Mouse (Mus musculus): ENCODE measurements around the gene Herc4.

Gene Herc4

DNA sequence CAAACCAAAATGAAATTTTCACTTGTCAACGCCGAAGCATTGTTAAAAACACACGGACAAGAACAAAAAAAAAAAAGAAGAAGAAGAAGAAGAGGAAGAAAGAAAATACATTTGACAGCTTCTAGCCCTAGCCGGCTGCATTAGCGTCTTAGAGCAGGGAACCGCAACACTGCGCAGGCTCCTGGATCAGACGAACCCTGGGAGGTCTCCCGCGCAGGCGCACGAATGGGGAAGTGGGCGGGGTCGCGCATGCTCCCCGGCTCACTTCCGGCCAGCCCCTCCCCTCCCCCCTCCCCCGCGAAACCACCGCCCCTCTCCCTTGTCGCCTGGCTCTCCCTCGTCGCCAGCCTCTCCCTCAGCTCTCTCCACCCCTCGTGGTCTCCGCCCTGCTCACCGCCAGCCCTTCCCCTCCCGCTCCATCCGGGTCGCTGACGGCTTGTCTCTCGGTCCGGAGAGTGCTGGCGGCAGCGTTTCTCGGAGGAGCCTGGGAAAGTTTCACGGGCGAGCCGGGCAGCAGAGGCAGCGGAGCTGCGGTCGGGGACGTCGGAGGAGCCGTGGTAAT, at the start of gene Herc4:
TSS of gene Herc4 (plus strand) at position 318 of the 562 bp plus-strand sequence.
- peak; percentile 98 for DNase-seq (ENCODE audit: low read depth, low spot score)

DNA sequence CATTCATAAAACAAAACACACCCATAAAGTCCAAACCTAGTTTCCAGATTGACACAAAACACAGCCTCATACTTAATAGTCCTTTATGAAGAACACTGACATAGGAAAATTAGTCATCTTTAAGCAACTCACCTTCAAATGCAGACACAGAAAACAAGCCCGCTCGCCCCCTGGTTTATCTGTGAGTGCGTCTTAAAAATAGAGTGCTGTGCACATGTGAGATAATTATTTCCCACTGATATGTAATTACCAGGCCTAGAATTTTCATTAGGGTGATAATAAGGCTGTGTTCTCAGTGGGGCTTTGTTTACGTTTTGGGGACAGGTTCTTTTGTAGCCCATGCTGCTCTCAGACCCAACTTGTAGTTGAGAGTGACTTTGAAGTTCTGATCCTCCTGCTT, 44.6 kb upstream of the Herc4 start:
- DNase-seq (ENCODE audit: low read depth, low spot score), result no peak

DNA sequence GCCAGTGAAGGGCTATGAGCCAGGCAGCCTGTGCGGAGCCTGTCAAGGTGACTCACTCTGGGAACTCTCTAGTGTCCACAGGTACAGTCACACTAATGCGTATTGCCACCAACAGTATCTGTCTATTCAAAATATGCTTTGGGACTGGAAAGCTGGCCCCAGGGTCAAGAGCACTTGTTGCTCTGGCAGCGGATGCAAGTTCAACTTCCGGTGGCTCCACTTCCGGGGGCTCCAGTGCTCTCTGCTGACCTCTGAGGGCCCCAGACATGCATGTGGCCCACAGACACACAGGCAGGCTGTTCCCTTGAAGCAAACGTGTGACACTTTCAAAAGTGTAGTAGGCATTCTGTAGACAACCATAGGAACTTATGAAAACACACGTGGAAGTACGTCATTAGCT, 42.1 kb upstream of the Herc4 start:
- DNase-seq (ENCODE audit: low read depth, low spot score), result no peak

DNA sequence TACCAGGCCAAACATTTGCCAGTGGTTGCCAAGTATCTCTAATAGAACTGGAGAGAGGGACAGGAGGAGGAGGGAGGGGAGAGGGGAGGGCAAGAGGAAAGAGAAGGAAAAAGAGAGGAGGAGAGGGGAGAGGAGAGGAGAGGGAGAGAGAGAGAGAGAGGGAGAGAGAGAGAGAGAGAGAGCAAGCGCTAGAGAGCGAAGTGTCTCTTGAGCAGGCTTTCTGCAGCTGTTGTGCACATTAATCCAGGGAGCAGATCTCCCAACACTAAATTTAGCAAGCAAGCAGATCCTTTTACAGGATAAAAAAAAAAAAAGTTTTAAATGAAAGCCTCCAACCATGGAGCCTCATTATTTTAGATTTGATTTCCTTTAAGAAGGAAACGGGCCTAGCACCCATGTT, 40.6 kb upstream of the Herc4 start:
- peak; percentile 52 for DNase-seq (ENCODE audit: low read depth, low spot score)

DNA sequence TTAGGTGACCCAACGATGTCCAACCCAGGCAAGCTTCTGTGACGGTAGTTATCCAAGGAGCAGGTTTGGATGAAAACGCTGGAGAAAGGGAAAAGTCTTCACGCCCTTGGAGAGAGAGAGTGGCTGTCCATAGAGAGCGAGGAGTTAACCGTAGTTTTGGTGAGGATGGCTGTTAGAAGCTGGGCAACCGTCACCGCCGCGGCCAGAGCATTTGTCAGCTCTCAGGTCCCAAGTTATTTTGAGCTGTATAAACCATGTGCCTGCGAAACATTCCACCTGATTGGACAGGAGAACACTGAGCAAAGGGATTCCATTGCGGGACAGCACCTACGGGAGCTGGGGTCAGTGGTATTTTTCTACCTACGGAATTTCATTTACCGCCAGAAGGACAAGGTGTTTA, 39.9 kb upstream of the Herc4 start, which contains the start of gene Mypn:
TSS of gene Mypn (minus strand) at position 225 of the 400 bp plus-strand sequence.
- no peak for DNase-seq (ENCODE audit: low read depth, low spot score)

DNA sequence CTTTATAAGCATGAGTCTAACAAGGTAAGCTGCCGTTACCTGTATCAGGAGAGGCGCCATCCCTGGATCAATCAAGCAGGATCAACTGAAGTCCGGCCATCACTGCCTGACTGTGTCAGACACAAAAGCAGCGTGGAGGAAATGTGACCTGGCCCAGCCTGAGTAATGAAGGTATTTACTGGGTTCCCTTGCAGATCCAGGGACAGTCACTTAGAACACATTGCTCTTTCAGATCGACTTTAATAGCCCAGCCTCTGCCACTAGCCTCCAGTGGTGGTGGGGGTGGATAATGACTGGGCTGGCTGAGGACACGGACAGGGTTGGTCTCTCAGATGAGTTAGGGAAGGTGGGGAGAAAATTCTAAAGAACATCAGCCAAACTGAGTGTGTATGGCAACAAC, 34.7 kb upstream of the Herc4 start:
- DNase-seq (ENCODE audit: low read depth, low spot score), result no peak

DNA sequence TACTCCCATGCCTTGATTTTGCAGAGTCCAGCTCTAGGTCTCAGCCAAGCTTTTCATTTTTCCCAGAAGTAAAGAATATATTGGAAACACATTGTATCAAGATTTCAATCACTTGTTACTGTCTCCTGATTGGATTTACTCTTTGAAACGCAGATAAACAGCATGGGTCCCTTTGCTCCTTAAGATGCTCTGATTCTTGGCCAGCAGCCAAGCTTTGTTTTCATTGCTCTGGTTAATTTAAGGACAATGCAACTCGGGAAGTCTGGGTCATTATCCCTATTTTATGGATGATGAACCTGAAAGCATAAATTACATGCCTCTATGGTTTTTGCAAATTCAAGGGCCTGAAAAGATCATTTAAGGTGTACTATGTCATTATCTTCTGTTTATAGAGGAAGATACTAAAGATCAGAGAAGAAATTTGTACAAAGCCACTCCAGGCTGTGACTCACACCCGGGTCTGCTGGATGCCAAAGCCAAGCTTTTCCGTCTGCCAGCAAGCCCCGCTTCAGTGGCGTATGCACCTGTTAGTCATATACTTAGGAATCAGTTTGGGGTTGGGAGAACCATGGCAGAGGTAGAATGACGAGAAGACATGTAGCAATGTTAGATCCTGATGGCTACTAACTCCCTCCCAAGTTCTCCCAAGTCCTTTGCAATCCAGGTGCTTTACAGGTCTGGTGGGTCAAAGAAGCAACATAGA, 22.4 kb upstream of the Herc4 start:
- DNase-seq (ENCODE audit: low read depth, low spot score), result peak; percentile 69

DNA sequence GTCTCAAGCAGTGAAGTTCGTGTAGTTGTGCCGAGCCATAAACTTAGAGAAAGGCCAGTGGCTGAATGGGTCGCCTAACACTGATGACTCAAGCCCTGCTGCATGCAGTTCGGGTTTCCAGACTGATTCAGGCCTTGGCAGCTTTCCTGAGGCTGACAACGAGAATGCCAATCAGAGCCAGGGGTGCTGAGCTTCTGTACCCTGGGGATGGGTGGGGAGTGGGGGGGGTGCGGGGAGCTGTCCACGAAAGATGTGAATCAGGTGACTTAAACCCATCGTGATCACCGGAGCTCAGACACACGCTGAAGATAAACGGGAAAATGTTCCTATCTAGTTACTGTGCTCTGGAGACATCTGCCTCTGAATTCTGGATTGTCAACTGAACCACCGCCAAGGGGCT, 19.3 kb upstream of the Herc4 start:
- DNase-seq (ENCODE audit: low read depth, low spot score), result peak; percentile 52

DNA sequence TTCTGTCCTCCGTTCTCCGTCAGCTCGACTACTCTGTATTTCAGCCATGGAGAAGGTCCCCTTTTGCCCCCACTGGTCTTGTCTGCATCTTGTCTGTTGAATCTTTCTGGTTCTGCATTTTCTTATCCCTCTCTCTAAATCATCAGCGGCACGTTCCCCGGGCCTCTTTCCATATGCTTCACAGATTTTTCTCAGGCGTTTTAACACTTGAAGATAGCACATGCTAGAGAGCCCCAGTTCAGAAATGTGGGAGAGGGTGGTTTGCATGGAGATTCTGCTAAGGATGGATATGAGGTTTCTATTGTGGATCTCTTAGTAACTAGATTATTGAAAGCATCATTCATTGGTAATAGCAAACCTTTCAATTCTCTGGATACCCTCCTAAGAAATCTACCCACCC, 13.3 kb upstream of the Herc4 start:
- DNase-seq (ENCODE audit: low read depth, low spot score), result peak; percentile 55

DNA sequence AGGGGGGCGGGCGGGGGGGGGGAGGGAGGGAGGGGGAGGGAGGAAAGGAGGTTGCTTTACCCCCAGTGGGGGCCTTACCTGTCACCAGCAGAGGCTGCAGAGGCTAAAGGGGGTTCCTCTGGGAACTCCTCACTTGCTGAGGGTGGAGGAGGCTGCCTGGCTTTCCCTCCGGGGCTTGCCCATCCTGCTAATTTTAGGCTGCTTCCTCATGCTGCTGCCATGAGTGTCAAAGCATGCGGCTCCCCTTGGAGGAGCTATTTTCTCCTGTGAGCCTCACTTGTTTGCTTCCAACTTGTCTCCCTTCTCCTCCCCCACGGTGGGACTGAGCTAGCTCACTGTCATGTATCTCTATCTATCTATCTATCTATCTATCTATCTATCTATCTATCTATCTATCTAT, 12.8 kb upstream of the Herc4 start:
- DNase-seq (ENCODE audit: low read depth, low spot score), result peak; percentile 65

DNA sequence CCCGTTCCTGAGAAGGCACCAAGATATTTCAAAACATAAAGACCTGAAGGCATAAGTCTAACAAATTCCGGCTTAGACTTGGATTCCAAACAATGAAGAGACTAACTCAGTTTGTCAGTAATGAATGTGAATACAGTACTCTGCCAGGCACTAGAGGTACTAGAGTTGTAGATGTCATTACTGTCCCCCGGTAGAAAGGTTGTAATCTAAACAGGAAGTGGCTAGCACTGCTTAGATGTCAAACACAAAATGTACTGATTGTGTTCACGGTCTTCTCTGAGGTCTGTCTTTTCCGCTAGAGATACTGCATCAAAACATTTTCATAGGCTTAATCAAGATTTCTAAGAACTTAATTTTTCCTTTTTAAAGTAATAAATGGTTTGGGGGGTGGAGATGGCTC, 12.0 kb upstream of the Herc4 start:
- no peak for DNase-seq (ENCODE audit: low read depth, low spot score)

DNA sequence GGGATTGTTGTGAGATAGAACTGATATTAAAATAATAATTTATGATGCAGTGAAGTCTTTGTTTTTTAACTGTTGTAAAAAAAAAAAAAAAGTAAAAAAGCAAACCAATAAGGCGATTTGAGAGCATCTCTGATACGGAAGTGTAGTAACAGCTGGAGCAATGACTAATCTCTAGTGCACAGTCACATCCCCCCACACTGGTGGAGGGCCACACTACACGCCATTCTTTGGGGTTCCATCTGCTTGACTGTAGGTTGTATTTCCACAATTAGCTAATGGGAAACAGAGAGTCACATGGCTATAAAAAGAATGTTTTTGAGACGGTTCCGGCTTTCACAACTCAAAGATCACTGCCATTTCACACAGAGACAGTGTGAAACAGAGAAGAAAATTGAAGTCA, 9.5 kb upstream of the Herc4 start:
- DNase-seq (ENCODE audit: low read depth, low spot score), result peak; percentile 82

DNA sequence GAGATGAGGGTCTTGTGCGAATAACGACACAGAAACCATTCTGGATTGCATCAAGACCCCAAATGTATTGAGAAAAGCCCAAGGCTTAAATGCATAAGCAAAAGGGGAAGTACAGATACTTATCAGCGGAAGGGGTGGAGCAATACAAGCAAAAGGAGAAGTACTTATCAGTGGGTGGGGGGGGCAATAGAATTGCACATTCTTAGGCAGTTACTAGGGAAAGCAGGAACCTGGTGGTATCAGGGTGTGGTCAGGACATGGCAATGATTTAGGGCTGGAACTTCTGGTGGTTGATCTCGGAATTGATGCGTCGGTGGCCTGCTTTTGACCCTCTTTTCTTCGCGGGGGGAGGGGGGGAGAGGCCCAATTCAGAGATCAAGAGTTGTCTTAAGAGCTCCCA, 7.7 kb upstream of the Herc4 start:
- DNase-seq (ENCODE audit: low read depth, low spot score), result no peak

DNA sequence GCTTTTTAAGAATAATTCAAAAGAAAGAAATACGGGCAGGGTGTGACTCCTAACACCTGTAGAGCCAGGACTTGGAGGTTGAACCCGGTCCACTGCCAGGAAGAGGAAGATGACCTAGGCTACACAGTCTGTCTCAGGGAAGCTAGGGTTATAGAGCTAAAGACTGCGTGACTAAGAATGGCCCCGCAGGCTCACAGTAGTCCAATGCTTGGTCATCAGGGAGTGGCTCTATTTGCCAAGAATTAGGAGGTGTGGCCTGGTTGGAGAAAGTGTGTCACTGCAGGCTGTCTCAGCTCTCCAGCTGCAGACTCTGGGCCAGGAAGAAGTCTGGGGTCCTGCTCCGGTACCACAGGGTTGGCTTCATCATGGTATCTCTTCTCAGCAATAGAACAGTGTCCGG, 6.9 kb upstream of the Herc4 start:
- no peak for DNase-seq (ENCODE audit: low read depth, low spot score)

DNA sequence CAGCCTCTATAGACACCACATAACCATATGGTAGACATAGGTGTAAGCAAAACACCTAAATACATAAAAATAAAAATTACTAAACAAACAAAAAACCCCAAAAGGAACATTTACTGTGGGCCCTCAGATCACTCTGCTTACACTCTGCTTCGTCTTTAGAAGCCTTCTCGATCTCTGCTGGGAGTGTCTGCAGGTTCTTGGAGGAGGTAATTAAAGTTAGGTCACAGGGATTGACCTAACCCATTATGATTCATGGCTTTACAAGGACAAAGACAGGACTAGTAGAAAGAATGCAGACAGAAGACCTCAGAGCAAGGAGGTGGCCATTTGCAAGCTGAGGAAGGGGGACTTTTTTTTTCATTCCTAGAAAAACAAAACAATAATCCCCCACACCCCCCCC, 6.4 kb upstream of the Herc4 start:
- DNase-seq (ENCODE audit: low read depth, low spot score), result no peak

DNA sequence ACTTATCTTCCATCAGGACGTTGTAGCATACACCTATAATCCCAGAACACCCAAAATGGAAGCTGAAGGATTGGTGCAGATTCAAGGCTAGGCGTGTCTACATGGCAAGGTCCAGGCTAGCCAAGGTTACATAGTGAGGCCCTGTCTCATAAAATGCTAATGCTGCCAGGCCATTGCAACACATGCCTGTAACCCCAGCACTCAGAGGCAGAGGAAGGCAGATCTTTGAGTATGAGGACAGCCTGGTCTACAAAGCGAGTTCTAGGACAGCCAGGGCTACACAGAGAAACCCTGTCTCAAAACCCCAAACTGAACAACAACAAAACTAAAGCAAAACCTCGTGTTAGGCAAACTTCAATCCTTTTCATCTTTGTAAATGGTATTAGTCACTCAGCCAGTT, 5.5 kb upstream of the Herc4 start:
- DNase-seq (ENCODE audit: low read depth, low spot score), result no peak

DNA sequence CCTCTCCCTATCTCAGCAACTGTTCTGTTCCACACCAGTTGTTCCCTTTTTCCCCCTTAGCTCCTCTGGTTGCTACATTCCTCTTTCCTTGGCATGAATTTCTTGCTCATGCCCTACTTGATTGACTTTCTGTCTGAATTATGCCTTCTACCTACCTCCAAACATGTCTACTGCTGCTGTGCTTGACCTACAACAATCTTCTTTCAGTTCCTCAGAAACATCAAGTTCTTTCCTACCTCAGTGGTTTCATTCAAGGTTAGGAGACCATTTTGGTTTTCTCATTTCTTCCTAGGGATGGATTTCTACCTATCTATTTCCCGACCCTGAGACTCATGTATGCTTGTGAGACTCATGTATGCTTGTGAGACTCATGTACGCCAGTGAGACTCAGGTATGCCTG, 3.8 kb upstream of the Herc4 start:
- no peak for DNase-seq (ENCODE audit: low read depth, low spot score)

DNA sequence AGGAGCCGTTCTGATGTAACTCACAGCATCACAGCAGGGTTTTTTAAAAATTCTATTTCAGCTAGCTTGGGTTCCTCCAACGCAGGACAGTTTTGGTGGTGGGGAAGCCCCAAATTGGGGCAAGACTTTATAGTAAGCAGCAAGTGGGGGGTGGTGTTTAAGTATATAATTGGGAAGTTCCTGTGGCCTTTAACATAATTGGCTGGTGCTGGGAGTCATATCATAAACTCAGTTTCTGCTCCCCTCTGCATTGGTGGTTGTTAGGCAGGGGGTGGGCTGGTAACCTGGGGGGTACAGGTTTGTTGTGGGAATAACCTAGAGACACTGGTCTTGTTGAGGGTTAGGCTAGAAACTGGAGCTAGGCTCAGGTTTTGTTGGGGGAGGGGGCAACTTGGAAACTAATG, 2.7 kb upstream of the Herc4 start:
- DNase-seq (ENCODE audit: low read depth, low spot score), result no peak

DNA sequence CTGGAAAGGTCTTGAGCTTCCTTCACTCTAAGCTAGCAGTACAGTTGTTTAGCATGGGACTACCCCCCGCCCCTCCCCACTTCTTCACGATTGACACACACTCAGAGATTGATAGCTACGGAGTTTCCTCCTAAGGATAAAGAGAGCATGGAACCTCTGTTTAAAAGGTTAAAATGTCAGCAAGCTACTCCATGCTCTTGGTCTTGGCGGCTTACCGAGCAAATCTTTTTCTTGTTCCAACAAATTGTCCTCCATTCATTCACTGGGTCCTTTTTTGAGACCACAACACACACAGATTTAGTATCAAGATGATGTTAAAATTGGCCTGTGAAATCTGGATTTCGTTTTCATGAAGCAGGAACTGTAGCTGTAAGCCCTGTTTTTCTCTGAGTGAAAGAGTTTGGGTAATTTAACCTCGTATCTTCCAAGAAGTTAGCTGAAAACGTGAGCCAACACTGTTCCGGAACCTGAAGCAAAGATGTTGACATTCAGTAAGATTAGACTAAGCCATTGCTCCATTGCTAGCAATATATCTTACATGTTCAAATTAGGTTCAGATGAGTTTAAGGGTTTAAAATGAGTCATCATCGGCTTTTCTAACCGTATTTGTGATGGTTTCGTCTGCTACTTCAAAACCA, 693 bp upstream of the Herc4 start:
- DNase-seq (ENCODE audit: low read depth, low spot score), result peak; percentile 31

DNA sequence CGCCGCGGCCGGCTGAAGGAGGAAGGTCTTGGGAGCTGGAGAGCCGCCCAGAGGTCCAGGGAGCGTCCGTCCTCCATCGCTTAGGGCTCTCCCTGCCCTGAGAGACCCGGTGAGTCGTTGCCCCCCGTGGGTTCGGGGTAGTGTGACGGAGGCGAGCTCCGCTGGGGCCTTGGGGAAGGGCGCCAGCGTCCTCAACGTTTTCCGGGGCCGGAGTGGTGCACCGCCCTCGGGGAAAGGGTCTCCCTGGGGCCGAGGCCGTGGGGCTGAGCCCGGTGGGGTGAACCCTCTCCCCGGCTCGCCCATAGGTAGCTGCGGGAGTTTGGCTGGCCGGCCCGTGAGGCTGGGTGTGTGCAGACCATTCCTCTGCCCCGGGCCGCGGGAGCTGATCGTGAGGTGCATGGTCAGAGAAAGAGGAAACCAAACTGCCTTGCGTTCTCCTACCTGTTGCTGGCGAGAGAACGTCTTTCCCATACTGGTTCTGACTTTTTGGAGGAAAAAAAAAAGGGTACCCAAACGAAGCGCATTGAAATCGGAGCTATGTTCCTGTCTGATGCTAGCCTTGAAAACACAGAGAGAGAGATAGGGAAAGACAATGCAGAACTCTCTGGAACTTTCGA, 553 bp downstream of the Herc4 start:
- peak; percentile 29 for DNase-seq (ENCODE audit: low read depth, low spot score)

DNA sequence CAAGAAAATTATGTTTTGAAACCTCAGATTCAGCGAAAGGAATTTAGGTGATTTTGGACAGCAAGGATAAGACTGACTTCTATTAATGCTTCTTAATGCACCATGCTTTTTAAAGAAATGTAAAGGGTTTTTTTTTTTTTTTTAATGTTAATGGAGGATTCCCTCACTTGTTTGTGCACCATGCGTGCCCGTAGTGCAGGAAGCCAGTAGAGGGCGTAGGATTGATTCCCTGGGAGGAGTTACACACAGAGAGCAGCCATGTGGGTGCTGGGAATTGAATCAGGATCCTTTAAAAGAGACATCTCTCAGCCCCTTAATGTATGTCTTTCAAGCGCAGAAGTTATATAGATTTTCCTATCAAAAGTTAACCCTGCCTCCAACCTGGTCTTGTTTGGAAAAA, 1.1 kb downstream of the Herc4 start:
- peak; percentile 23 for DNase-seq (ENCODE audit: low read depth, low spot score)

DNA sequence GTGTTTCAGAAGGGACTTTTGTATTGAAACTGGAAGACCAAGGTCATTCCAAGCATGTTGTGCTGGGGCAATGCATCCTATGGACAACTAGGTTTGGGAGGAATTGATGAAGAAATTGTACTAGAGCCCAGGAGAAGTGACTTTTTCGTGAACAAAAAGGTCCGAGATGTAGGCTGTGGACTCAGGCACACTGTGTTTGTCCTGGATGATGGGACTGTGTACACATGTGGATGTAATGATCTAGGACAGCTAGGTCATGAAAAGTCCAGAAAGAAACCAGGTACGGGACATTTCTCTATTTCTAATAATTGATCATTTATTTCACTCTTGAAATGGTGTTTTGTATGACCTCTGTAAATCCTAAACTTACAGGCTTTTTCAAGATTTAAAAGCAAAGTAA, 2.2 kb downstream of the Herc4 start:
- no peak for DNase-seq (ENCODE audit: low read depth, low spot score)

DNA sequence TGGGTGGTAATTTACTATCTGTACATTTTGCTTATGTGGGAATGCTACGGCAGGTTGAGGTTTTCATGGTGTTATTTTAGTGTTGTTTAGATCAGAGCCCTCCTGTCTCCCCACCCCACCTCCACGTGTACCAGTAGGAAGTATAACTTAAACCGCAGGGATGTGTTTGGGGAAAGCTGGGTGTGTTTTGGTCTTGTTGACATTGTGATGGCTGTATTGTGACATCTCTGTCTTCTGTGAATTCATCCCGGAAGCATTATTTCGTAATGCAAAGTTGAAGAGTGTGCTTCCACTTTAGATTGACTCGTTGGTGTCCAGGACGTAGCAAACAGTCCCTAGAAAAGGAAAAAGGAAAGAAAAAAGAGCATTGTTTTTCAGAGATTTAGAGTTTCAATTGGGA, 3.8 kb downstream of the Herc4 start:
- no peak for DNase-seq (ENCODE audit: low read depth, low spot score)

Data from brain, adult 2 months (tissue).